Mouse (Mus musculus) activated CD4-positive, CD25-positive, alpha-beta regulatory T cell (primary cell): ENCODE data around the gene Zkscan8. TPM values are rescaled to one million over a fixed set of nuclear protein-coding genes. Genes with fewer than 3 reads are reported as not detected.

Experiments used
- polyA plus RNA-seq, 2 experiments: library from polyadenylated mRNA; unstranded; fragments of 100-300 nt; shearing (Covaris generic); gene quantifications; one replicate each; pipeline ENCODE4 v1.2.1; 2017

The Zkscan8 gene
- 1 to 10 TPM; 3.9 to 5.7 TPM for polyA plus RNA-seq

DNA sequence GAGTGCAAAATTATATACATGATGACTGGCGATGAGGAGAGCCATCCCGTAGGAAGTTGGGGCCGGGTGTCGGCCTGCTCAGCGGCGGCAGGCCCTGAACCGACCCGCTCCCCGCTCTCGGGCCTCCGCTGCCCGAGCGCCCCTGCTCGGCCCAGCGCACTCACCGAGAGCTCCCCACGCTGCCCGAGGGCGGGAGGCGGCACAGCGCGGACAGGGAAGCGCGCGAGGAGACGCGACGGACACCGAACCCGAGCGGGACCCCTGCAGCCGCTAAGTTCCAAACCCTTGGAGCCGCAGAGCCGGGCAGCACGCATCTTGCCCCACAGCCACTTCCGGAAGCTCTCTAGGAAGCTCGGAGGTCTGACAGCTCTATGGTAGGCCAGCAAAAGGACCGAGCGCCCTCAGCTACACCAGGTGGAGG is at the start of gene Zkscan8:
Gene Zkscan8, minus strand, starts transcription at position 340 of the 421 bp plus-strand sequence.

DNA sequence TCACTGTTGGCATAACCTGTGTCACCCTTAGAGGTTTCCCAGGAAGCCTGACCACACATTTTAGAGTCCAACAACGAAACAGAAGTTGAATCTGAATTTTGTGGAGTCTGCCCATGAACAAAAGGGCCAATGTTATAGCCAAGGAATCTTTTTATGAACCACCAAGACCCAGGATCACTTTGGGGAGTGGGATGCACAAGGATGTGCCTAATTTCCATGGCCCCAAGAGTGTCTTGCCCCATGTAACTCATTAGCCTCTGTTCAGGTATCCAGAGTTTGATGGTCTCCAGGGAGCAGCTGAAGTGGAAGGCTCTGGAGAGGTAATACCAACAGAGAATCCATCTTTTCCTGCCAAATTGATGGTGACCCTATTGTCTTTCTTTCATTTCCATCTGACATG is 28.9 kb upstream of the Zkscan8 start, which contains the start of gene Olfr1535:
Gene Olfr1535, minus strand, starts transcription at position 101 of the 400 bp plus-strand sequence.

DNA sequence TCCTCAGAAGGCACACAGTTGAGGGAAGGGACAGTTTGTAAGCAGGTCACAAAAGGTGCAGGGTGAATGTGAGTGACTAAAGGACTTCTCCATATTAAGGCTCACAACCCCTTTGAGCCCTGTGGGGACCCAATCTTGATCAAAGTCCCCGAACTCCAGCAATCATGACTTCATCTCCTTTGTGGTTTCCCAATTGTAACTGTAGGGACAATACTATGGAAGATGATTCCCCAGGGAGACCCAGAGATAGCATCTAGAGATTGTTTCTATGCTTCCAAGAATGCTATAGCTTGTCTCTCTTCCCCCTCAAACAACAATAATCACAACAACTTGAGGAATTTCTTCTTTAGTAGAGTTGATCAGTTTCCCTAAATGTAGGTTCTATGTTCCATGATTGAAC is 11.8 kb upstream of the Zkscan8 start, which contains the start of gene Olfr1366:
Gene Olfr1366, minus strand, starts transcription at position 101 of the 400 bp plus-strand sequence.

DNA sequence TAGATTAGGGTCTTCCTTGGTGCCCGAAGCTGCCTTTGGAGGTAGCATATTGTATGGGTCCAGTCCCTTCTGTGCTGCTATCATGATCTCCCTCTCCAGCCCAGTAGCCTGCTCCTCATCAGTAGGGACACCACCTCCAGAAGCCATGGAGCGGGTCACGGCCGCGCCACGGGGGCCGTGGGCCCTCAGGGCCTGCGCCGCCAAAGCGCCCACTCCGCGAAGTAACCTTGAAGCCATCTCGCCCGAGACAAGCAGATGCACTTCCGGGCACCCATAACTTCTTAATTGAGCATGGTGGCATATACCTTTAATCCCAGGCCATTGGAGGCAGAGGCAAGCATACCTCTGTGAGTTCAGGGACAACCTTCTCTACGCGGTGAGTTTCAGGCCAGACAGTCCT is 29.7 kb downstream of the Zkscan8 start, which contains the start of gene Gm11273:
Gene Gm11273, minus strand, starts transcription at position 237 of the 400 bp plus-strand sequence.

DNA sequence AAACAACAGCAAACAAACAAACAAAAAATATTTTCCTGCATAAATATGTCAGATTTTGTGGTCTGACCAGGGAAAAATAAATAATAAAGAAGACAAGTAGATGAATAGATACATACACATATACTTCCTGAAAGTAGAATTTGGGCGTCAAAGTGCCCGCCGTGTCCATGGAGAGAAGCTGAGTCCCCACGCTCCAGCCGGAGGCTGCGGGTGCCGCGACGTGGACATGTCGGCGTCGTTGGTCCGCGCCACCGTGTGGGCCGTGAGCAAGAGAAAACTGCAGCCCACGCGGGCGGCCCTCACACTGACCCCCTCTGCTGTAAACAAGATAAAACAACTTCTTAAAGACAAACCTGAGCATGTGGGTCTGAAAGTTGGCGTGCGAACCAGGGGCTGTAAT is 35.8 kb downstream of the Zkscan8 start, which contains the start of gene AK157302:
Gene AK157302, plus strand, starts transcription at position 144 of the 400 bp plus-strand sequence.

DNA sequence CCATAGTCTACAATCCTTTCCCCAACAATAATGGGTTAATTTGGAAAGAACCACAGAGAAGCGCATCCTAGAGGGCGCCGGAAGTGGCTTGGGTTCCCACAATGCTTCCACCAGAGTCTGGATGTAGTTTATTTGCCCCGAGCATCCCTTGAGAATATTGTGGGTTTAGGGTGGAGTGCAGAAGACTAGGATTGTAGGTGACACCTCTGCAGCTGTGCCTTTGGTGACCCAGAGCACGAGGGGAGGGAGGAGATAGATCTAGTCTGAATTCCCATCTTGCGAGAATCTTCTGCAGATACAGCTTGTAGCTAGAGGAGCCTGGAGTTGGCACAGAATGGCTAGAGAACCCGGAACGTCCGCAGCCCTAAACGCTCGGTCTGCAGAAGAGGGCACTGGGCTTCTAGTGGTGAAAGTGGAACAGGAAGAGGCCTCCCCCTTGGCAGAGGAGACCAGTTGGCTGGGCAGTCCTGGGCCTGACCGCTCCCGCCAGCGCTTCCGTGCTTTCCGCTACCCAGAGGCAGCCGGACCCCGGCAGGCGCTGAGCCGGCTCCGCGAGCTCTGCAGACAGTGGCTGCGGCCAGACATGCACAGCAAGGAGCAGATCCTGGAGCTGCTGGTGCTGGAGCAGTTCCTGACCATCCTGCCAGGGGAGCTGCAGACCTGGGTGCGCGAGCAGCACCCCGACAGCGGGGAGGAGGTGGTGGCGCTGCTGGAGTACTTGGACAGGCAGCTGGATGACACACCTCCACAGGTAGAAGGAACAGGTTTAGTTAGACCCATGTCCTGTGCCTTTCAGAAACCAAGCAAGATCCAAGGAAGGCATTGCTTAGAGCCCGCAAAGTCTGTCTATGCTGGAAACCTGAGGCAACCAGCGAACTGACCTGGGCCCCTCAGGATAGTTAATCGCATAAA is 51.9 kb downstream of the Zkscan8 start, which contains the start of the genes Zkscan4 and Gm10065:
Gene Zkscan4, plus strand, starts transcription at position 149 of the 912 bp plus-strand sequence.
Gene Gm10065, minus strand, starts transcription at position 683 of the 912 bp plus-strand sequence.

DNA sequence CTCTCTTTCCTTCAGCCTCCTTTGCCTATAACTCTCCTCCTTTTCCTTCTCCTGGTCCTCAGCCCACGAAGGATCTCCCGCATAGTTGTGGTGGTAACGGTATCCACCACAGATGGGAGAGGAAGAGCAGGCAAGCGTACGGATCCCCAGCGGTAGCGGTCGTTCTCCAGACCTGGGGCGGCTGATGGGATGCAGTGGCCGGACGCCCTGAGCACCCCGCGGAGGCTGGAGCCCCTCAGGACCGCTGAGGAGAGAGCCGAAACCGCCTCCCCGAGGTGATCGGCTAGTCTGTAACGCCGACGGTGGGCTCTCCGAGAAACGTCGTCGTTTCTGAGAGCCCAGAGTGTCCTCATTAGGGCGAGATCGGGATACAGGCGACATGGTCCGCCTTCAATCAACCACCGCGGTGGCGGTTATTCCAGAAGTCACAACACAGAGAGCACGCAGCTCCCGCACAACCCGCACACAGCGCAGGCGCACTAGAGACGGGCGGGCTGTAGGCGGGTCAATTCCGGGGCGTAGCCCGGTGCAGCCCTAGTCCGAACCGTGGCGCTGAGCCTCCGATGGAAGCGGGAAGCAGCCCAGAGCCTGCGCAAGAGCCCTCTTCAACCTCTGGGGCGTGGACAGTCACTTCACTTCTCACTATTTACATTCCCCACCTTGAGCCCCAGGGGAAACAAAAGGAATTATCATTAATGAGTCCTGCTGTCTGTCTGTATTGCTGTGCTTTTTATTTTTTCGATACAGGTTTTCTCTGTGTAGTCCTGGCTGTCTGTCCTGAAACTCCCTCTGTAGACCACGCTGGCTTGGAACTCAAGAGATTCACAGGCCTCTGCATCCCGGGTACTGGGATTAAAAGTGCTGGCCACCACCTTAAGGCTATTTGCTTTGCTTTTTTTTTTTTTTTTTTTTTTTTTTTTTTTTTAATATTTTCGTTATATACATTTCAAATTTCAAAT is 62.6 kb downstream of the Zkscan8 start, which contains the start of gene Nkapl:
Gene Nkapl, minus strand, starts transcription at position 449 of the 959 bp plus-strand sequence.

Other genes starting within 250 kb of the Zkscan8 start
- gene Gpx5, start 238.4 kb downstream of the Zkscan8 start, polyA plus RNA-seq: under 1 TPM; 0.29 to 0.31 TPM
- under 1 TPM in 1 of 2 experiments, not detected in 1; 0.31 TPM for gene Gpx6, start 219.0 kb downstream of the Zkscan8 start, polyA plus RNA-seq
- not detected for gene Olfr1367, start 184.2 kb downstream of the Zkscan8 start, polyA plus RNA-seq
- 10 to 100 TPM in 1 of 2 experiments, 1 to 10 TPM in 1; 8.2 to 10.4 TPM for gene Zscan12, start 168.3 kb downstream of the Zkscan8 start, polyA plus RNA-seq
- gene Zkscan3, start 128.4 kb downstream of the Zkscan8 start, polyA plus RNA-seq: 10 to 100 TPM; 44.2 to 52.5 TPM
- under 1 TPM; 0.37 to 0.53 TPM for gene Pgbd1, start 90.1 kb downstream of the Zkscan8 start, polyA plus RNA-seq
- 1 to 10 TPM; 4.8 to 5.5 TPM for gene Zscan26, start 77.4 kb downstream of the Zkscan8 start, polyA plus RNA-seq
- gene Nkapl, start 62.6 kb downstream of the Zkscan8 start, polyA plus RNA-seq: not detected
- not detected for gene Zkscan4, start 52.2 kb downstream of the Zkscan8 start, polyA plus RNA-seq
- gene Gm10065, start 51.7 kb downstream of the Zkscan8 start, polyA plus RNA-seq: not detected
- under 1 TPM; 0.18 TPM for gene AK157302, start 35.9 kb downstream of the Zkscan8 start, polyA plus RNA-seq
- gene Gm11273, start 29.7 kb downstream of the Zkscan8 start, polyA plus RNA-seq: 10 to 100 TPM; 17.3 to 21.5 TPM
- not detected for gene Olfr1366, start 11.7 kb upstream of the Zkscan8 start, polyA plus RNA-seq
- gene Olfr1535, start 28.8 kb upstream of the Zkscan8 start, polyA plus RNA-seq: under 1 TPM; 0.08 to 0.29 TPM
- not detected for gene Olfr1364, start 50.6 kb upstream of the Zkscan8 start, polyA plus RNA-seq
- gene Olfr1362, start 82.9 kb upstream of the Zkscan8 start, polyA plus RNA-seq: not detected
- not detected for gene Olfr11, start 111.4 kb upstream of the Zkscan8 start, polyA plus RNA-seq
- gene Olfr1361, start 132.3 kb upstream of the Zkscan8 start, polyA plus RNA-seq: not detected
- under 1 TPM in 1 of 2 experiments, not detected in 1; 0.09 TPM for gene Olfr1360, start 146.3 kb upstream of the Zkscan8 start, polyA plus RNA-seq
- gene Olfr1359, start 167.0 kb upstream of the Zkscan8 start, polyA plus RNA-seq: not detected
- gene Hist1h2bl, start 185.0 kb upstream of the Zkscan8 start, polyA plus RNA-seq: under 1 TPM; 0.64 to 0.91 TPM
- 10 to 100 TPM in 1 of 2 experiments, 1 to 10 TPM in 1; 8.5 to 16.3 TPM for gene Hist1h2ai, start 185.3 kb upstream of the Zkscan8 start, polyA plus RNA-seq
- gene Hist1h3h, start 186.5 kb upstream of the Zkscan8 start, polyA plus RNA-seq: 1 to 10 TPM; 3.5 to 6.8 TPM
- 1 to 10 TPM; 1.4 to 2.6 TPM for gene Hist1h2bm, start 190.9 kb upstream of the Zkscan8 start, polyA plus RNA-seq
- 1 to 10 TPM in 1 of 2 experiments, not detected in 1; 1.2 TPM for gene Hist1h4j, start 203.9 kb upstream of the Zkscan8 start, polyA plus RNA-seq
- gene Hist1h4k, start 219.4 kb upstream of the Zkscan8 start, polyA plus RNA-seq: 10 to 100 TPM; 14.4 to 26.1 TPM
- gene Hist1h2ak, start 222.7 kb upstream of the Zkscan8 start, polyA plus RNA-seq: 1 to 10 TPM; 5.2 to 7.9 TPM
- gene Hist1h2bn, start 223.0 kb upstream of the Zkscan8 start, polyA plus RNA-seq: 1 to 10 TPM in 1 of 2 experiments, not detected in 1; 3.5 TPM
- gene Hist1h1b, start 249.5 kb upstream of the Zkscan8 start, polyA plus RNA-seq: 10 to 100 TPM; 12.2 to 12.7 TPM